Comparison of ENCODE assay signal across 21 mouse cellular contexts in genomic region chr8:115636751-115637150, GRCm38 (mm10).
A peak's percentile ranks its signal among the peaks of the same experiment; 100 is the strongest.
DNase-seq lines count a peak whose midpoint lies in the region; ATAC-seq and TF ChIP-seq lines count a peak whose summit lies in the region.
"Had no signal": no experiment of that assay in that cellular context is flagged by ENCODE, and none has a peak within 500 bp of the region (broad histone marks: within the 10 kb centered on the region; RNA-seq: fewer than 3 reads in every experiment).

No protein-coding gene starts in this region.

- H3K27me3 ChIP-seq in heart, adult 2 months (ENCODE audit: control insufficient read depth, insufficient read depth, low read length) = no peaks in the 10 kb centered on the region
- H3K27me3 ChIP-seq in kidney, embryonic 14.5 days (ENCODE audit: control insufficient read depth, insufficient read depth, low read length) = no peaks in the 10 kb centered on the region
- H3K27me3 ChIP-seq: embryonic facial prominence, embryonic 15.5 days; heart, embryonic 15.5 days had no signal

- 74% methylated on average over 6 of the region's 6 CpGs for WGBS in heart, adult 2 months
- 84% methylated on average over 6 of the region's 6 CpGs for WGBS in kidney, embryonic 14.5 days

- DNase-seq in heart, postnatal 10 days = peak; percentile 19 to 22
- no peak for DNase-seq in heart, adult 2 months
- DNase-seq in kidney, postnatal 4 days = peak; percentile 9 to 25
- DNase-seq in lung, postnatal 14 days = peak; percentile 6
- no peak for DNase-seq in lung, postnatal 4 days
- DNase-seq: adrenal gland, postnatal 10 days; cerebellum, adult 11 months; cerebellum, adult 8-10 months; cerebellum, postnatal 14 days; embryo, embryonic 11 days; gastrocnemius, adult 2 months; gastrocnemius, postnatal 25 days had no signal

- H3K79me2 ChIP-seq in heart, adult 2 months (replicated peaks; ENCODE audit: control insufficient read depth, insufficient read depth, low read length) = no peaks in the 10 kb centered on the region

- H3K4me3 ChIP-seq in heart, adult 2 months = no peak overlapping the region
- no peak overlapping the region for H3K4me3 ChIP-seq in kidney, embryonic 14.5 days (ENCODE audit: low read length)
- H3K4me3 ChIP-seq: embryonic facial prominence, embryonic 15.5 days; erythroblast, embryonic 14.5 days; forebrain, embryonic 10.5 days; gastrocnemius, adult 2 months; heart, embryonic 15.5 days; hindbrain, embryonic 10.5 days had no signal

- no peak overlapping the region for H3K27ac ChIP-seq in heart, adult 2 months
- no peak overlapping the region for H3K27ac ChIP-seq in kidney, embryonic 14.5 days (ENCODE audit: low read depth, low read length)
- H3K27ac ChIP-seq: embryonic facial prominence, embryonic 15.5 days; forebrain, embryonic 10.5 days; heart, embryonic 15.5 days; hindbrain, embryonic 10.5 days had no signal

- H3K36me3 ChIP-seq in heart, adult 2 months (ENCODE audit: control insufficient read depth, insufficient read depth, low read length) = no peaks in the 10 kb centered on the region
- no peaks in the 10 kb centered on the region for H3K36me3 ChIP-seq in kidney, embryonic 14.5 days (ENCODE audit: control insufficient read depth, insufficient read depth, low read length)
- H3K36me3 ChIP-seq: embryonic facial prominence, embryonic 15.5 days; forebrain, embryonic 10.5 days; heart, embryonic 15.5 days; hindbrain, embryonic 10.5 days had no signal

- no peak overlapping the region for H3K9ac ChIP-seq in heart, adult 2 months (ENCODE audit: low read depth, low read length)
- no peak overlapping the region for H3K9ac ChIP-seq in kidney, embryonic 14.5 days (ENCODE audit: low read depth, low read length)
- H3K9ac ChIP-seq: embryonic facial prominence, embryonic 15.5 days; heart, embryonic 15.5 days had no signal

- no peak for TF ChIP-seq POLR2A in heart, adult 2 months (IDR thresholded peaks at IDR 0.05; ENCODE audit: insufficient read depth, low read depth, low read length)

- H3K4me2 ChIP-seq in kidney, embryonic 14.5 days (replicated peaks; ENCODE audit: low read depth, low read length) = no peak overlapping the region
- H3K4me2 ChIP-seq: embryonic facial prominence, embryonic 15.5 days; heart, embryonic 11.5 days; heart, embryonic 15.5 days had no signal

- intact Hi-C loops in heart, postnatal 10 days (cut with DNase I) = no loop called here
- intact Hi-C loops in heart, adult 2 months (cut with DNase I) = no loop called here

- no peaks in the 10 kb centered on the region for H3K4me1 ChIP-seq in heart, adult 2 months (ENCODE audit: control insufficient read depth, insufficient read depth, low read length)
- no peaks in the 10 kb centered on the region for H3K4me1 ChIP-seq in kidney, embryonic 14.5 days (ENCODE audit: control insufficient read depth, insufficient read depth, low read length)
- H3K4me1 ChIP-seq: embryonic facial prominence, embryonic 15.5 days; heart, embryonic 15.5 days; hindbrain, embryonic 10.5 days had no signal

- TF ChIP-seq CTCF in heart, adult 2 months (IDR thresholded peaks at IDR 0.05) = no peak

- ATAC-seq in kidney, embryonic 14.5 days (ENCODE audit: low FRiP score, low TSS enrichment) = no peak
- no peak for ATAC-seq in monocyte, adult 5-6 weeks (replicated peaks; ENCODE audit: insufficient number of reproducible peaks, low FRiP score, low TSS enrichment, poor library complexity, severe bottlenecking)
- ATAC-seq: forebrain, embryonic 14.5 days had no signal

- no peaks in the 10 kb centered on the region for H3K9me3 ChIP-seq in kidney, embryonic 14.5 days (ENCODE audit: control insufficient read depth, low read length)
- H3K9me3 ChIP-seq: embryonic facial prominence, embryonic 15.5 days; forebrain, embryonic 10.5 days; heart, embryonic 15.5 days; hindbrain, embryonic 10.5 days had no signal

- no peak for TF ChIP-seq EP300 in heart, adult 2 months (IDR thresholded peaks at IDR 0.05; ENCODE audit: insufficient read depth, low read depth, low read length)

Comparison
In these comparisons a context has a peak if more than half of its experiments do, and no peak if none do; other contexts are left out.
1. DNase-seq: peak in heart, postnatal 10 days (2 of 2), kidney, postnatal 4 days (2 of 2) and lung, postnatal 14 days (single experiment); none in heart, adult 2 months (0 of 2) and lung, postnatal 4 days (0 of 2).